Mouse (Mus musculus): ENCODE results near the gene Ttll11.

Gene Ttll11

DNA sequence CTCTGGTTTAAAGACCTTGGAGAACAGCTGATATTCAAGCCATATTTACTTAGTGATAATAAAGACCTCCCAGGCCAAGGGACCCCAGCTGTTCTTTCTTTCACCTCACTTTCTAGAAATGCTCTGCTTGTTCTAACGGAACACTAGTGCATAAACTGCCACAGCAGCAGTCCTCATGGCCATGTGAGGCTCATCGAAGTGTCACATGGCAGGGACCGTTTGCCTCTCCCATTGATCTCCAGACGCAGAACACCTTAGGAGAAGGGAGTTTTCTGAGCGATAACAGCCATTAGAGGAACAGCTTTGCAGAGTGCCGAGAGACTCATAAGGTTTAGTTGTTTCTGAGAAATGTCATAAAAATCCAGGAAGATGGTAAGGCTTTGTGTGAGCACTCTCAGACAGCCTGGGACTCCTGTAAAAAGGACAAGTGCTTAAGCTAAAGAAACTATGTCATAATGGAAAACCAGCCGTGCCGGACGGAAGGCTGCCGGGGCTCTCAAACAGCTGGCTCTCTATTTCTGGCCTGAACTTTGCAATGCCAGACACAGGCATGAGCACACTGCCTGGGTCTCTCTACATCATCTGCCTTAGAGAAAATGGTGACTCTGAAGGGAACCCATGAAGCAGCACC, 13.7 kb downstream of the Ttll11 start:
- no peak for DNase-seq (ENCODE audit: low spot score in 2 of 2)

- no peak for DNase-seq (ENCODE audit: low spot score in 2 of 2)
Measured at GRCm38 (mm10) chr2:35963280-35963679, 16.4 kb downstream of the Ttll11 start.

DNA sequence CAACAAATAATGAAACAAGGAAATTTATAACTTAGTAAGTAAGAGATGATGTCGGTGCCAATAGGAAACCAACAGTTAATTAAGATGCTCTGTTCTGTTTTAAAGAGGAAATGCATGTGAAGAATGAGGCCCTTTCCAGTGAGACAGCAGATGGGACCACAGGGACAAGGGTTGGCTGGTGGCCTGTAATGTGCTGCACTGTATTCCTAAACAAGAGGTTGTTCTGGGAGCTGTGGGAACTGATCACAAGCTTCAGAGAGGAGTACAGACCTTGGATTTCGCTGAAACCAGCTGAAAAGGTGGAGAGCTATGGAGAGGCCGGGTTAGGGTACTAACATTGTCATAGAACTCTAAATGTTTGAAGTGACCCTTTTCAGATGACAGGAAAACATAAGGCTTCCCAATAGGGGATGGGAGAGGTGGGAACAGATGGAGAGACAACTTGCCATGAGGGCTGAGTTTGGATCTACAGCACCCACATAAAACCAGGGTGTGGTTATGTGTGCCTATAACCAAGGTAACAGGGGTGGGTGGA, 18.1 kb downstream of the Ttll11 start:
- no peak for DNase-seq (ENCODE audit: low spot score in 2 of 2)

DNA sequence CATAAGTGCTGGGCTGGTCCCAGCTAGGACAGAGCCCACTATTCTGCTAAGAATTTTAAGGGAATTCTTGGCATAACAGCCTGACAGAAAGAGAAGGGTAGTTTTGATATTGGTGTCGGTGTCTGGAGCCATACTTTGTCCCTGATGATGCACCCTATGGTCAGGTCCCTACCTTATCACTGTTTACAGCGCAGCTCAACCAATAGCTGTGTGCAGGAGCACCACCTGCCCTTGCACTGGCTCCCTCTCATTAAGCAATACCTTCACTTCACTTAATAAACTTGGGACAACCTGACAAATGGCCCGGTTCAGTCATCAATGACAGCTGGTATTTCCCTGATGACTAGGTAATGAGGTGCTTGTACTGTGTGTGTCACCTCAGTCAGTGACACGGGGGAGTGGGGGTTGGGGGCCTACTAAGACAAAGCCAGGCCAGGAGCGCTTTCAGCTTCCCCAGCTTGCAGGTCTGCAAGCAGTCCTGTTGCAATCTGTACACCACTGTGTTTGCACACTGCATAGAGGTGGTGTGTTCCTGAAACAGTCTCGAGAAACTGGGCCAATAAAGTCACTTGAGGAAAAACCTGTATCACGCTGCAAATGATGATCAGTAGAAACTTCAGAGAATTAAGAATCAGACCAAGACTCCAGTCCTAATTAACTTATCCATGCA, 22.1 kb downstream of the Ttll11 start:
- DNase-seq (ENCODE audit: low spot score in 2 of 2) = no peak

- DNase-seq (ENCODE audit: low spot score in 2 of 2) = no peak
Measured at GRCm38 (mm10) chr2:35955211-35955610, 24.5 kb downstream of the Ttll11 start.

DNA sequence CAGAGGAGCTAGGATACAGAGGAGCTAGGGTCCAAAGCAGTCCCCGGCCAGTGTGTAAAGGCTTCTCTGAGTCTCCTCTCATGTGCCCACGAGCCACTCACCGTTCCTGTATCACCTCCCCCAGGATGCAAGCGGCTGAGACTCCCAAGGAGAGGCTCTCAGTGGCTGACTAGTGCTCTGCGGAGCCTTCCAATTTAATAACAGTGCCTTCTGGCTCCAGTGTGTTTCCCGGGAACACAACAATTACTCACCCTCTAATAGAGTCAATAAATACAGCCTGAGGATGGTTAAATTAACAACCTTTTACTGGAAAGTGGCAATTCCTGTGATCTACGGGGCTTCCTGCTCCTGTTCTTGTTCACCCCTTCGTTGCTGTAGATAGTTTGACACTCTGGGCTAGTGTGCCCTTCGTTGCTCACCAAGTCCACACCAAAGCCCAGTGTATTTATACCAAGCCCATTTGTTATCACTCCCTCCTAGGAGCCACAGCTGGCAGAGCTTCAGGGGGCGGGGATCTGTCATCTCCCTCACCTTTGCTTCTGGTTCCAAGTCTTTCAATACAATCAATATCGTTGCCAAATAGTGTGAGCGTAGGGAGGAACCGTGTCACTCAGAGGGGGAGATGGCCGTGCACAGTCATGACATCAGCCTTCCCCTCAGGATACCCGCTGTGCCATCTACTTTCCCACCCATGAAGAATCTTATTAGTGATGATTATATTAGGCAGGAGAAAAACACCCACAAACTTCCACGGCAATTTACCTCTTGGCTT, 27.3 kb downstream of the Ttll11 start:
- DNase-seq (ENCODE audit: low spot score in 2 of 2) = no peak

- DNase-seq (ENCODE audit: low spot score in 2 of 2) = no peak
Measured at GRCm38 (mm10) chr2:35944896-35945295, 34.8 kb downstream of the Ttll11 start.

GRCm38 (mm10) chr2:35942960-35943359, 36.8 kb downstream of the Ttll11 start:
- no peak for DNase-seq (ENCODE audit: low spot score in 2 of 2)

DNA sequence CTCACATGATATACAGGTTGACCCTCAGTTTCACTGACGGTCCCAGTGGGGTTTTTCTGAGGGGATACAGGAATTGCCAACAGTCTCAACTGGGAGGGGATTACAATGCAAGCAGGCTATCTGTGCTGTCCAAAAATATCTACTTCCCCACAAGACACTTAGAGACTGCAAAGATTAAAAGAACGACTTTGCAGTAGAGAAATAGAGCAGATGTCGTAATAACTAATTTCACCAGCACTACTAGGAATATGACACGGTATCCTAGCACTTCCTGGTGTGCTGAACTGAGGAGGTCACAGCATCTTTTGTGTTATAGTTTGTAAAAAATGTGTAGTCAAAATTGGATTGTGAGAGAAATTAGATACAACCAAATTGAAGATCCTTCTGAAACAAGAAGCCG, 44.7 kb downstream of the Ttll11 start:
- no peak for DNase-seq (ENCODE audit: low spot score in 2 of 2)

- no peak for DNase-seq (ENCODE audit: low spot score in 2 of 2)
Measured at GRCm38 (mm10) chr2:35933116-35933515, 46.6 kb downstream of the Ttll11 start.

DNA sequence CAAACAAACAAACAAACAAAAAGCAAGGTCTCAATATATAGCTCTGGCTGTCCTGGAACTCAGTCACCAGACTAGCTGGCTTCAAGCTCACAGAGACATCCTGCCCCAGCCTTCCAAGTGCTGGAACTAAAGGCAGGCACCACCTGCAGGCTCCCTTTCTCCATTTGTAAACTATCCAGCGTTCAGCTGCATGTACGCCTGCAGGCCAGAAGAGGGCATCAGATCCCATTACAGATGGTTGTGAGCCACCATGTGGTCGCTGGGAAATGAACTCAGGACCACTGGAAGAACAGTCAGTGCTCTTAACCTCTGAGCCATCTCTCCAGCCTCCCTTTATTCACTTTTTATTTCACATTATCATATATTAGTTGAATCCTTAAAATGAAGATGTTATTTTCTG, 48.1 kb downstream of the Ttll11 start:
- no peak for DNase-seq (ENCODE audit: low spot score in 2 of 2)

- peak; percentile 45 to 83 for DNase-seq (ENCODE audit: low spot score in 2 of 2)
Measured at GRCm38 (mm10) chr2:35930498-35931149, 49.1 kb downstream of the Ttll11 start.

DNA sequence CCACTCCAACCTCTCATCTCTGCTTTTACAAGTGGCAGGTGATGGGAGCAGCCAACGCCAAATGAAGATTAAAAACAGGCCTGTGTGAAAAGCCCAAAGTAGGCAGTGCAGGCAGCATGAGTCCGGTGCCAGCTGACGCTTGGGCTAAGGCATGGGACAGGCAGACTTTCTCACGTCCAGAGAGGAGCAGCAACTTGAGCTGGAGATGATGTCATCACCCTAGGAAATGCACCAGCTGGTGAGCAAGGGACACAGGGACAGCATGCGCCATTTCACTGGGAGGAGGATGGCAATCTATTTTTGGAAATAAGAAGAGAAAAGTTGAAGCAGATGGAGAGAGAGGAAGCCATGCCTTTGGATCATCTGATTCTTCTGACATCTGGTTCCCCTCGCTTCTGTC, 51.6 kb downstream of the Ttll11 start:
- DNase-seq (ENCODE audit: low spot score in 2 of 2) = no peak

DNA sequence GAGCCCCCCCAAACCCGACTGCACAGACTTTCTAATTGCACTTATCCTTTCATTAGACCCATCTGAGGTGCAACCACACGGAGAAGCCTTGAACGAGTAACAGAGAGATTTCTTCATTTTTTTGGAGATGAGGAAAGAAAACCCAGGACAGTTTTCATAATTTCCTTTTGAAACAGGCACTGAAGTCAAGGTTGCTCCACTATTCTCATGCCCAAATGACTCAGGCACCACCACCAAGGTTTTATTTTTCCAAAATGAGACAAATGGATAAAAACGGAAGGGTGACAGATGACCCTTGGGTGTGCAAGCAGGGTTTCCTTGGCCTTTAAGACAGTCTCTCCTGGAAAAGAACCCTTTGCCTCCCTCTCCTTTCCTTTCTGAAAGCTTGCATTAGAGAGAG, 54.8 kb downstream of the Ttll11 start:
- DNase-seq (ENCODE audit: low spot score in 2 of 2) = no peak

GRCm38 (mm10) chr2:35922956-35923355, 56.8 kb downstream of the Ttll11 start:
- DNase-seq (ENCODE audit: low spot score in 2 of 2) = no peak

DNA sequence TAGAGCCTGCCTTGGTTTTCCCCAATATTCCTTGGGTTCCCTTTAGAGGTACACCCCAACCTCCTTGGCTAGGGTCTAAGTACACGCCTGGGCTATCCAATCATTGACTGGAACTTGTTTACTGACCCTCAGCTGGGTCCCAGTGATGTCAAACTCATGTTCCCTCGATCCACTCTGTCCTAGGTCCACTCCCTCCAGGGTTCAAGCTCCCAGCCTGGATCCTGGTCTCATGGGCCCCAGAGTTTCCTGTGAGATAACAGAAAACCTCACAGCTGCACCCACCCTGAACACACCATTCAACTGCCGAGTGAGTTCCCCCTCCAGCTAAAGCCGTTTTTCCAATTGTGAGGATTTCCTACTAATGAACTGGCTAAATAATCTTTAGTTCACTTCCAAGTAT, 67.6 kb downstream of the Ttll11 start:
- DNase-seq (ENCODE audit: low spot score in 2 of 2) = no peak

DNA sequence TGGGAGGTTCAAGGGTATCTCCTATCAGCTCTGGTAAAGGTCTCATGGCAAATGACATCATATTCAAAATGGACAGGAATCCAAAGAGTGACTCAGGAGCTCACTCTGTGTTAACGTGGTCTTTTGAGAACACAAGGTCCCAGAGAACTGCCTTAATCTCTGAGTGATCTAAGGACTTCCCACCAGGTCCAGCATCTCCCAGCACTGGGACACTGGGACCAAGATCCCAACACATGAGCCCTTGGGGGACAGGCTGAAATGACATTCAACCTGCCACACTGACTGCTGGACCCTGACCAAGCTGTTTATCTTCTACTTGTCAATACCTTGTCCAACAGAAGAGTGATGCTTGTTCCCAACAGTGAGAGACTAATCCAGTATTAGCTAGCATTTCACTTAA, 68.0 kb downstream of the Ttll11 start:
- DNase-seq (ENCODE audit: low spot score in 2 of 2) = no peak

DNA sequence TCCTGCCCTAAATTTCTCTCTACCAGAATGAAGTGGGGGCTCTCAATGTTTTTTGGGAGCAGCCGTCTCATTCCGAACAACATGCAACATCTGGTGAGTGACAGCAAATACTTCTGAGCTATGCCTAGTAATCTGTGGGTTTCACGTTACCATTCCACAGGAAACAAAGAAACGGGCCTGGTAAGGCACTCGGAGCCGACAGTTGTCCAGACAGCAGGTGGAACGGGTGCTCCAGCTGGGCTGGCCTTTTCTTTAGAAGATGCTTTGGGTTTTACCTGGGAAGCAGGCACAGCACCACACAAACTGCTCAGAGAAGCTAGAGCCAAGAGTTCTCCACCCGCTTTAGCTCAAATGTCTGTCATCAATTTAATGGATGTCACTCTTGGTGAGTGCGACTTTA, 69.0 kb downstream of the Ttll11 start:
- no peak for DNase-seq (ENCODE audit: low spot score in 2 of 2)

- DNase-seq (ENCODE audit: low spot score in 2 of 2) = no peak
Measured at GRCm38 (mm10) chr2:35909353-35909752, 70.4 kb downstream of the Ttll11 start.

GRCm38 (mm10) chr2:35907578-35907977, 72.1 kb downstream of the Ttll11 start:
- no peak for DNase-seq (ENCODE audit: low spot score in 2 of 2)

DNA sequence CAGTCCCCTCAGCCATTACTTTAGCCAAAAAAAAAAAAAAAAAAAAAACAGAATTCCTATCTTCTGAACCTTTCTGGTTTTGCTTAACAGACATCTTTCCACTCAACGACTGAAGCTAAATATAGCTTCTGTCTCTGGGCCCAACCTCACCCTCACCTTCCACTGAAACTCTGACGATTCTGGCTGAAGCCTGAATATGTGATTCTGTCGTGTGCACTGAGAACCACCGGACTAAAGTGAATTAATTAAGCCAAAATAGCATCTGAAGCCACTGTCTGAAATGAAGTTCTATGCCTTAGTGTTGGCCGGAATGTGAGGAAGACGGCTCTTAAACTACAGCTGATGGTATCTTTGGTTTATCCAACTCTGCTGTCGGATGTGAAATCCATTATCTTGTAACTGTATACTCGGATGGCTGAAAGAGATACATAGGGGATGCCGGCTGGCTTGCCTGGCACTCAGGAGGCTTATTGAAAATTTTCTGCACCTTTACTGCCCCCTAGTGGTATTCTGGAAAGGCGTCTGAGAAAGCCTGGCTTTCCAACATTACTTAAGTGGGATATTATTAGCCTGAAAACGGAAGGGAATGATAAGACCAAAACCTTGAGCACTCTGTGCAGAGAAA, 73.4 kb downstream of the Ttll11 start:
- peak; percentile 62 for DNase-seq (ENCODE audit: low spot score in 2 of 2)

- no peak for DNase-seq (ENCODE audit: low spot score in 2 of 2)
Measured at GRCm38 (mm10) chr2:35900845-35901244, 78.9 kb downstream of the Ttll11 start.

Data from frontal cortex, postnatal 10 days (tissue).